Mouse (Mus musculus) ES-CJ7 (cell line): ENCODE results near the gene Paqr5.

Experiments
- DNase-seq: peaks from one replicate; pipeline ENCODE4 v3.0.0; 2011; ENCODE audit warnings: low read depth, low spot score

The Paqr5 gene

GRCm38 (mm10) chr9:62026600-62026999, at the start of gene Paqr5:
TSS of gene Paqr5 (minus strand) at chr9:62026856.
- DNase-seq = peak; percentile 26

GRCm38 (mm10) chr9:62062234-62062633, 35.6 kb upstream of the Paqr5 start:
- DNase-seq = no peak

GRCm38 (mm10) chr9:62060431-62060830, 33.8 kb upstream of the Paqr5 start:
- no peak for DNase-seq

GRCm38 (mm10) chr9:62059941-62060340, 33.3 kb upstream of the Paqr5 start:
- no peak for DNase-seq

- DNase-seq = no peak
Measured at GRCm38 (mm10) chr9:62057881-62058506, 31.3 kb upstream of the Paqr5 start.

- DNase-seq = no peak
Measured at GRCm38 (mm10) chr9:62056206-62056605, 29.6 kb upstream of the Paqr5 start.

GRCm38 (mm10) chr9:62050801-62051200, 24.1 kb upstream of the Paqr5 start:
- DNase-seq = peak; percentile 59

GRCm38 (mm10) chr9:62049166-62049565, 22.5 kb upstream of the Paqr5 start:
- no peak for DNase-seq

- no peak for DNase-seq
Measured at GRCm38 (mm10) chr9:62042167-62042566, 15.5 kb upstream of the Paqr5 start.

GRCm38 (mm10) chr9:62040008-62040608, 13.5 kb upstream of the Paqr5 start:
- DNase-seq = peak; percentile 85

- DNase-seq = no peak
Measured at GRCm38 (mm10) chr9:62035806-62036205, 9.2 kb upstream of the Paqr5 start.

GRCm38 (mm10) chr9:62032206-62032605, 5.5 kb upstream of the Paqr5 start:
- DNase-seq = peak; percentile 52

GRCm38 (mm10) chr9:62028072-62028471, 1.4 kb upstream of the Paqr5 start:
- no peak for DNase-seq

- no peak for DNase-seq
Measured at GRCm38 (mm10) chr9:62025056-62025455, 1.6 kb downstream of the Paqr5 start.

- DNase-seq = no peak
Measured at GRCm38 (mm10) chr9:62023879-62024278, 2.8 kb downstream of the Paqr5 start.

- DNase-seq = no peak
Measured at GRCm38 (mm10) chr9:62022961-62023680, 3.5 kb downstream of the Paqr5 start.

- DNase-seq = no peak
Measured at GRCm38 (mm10) chr9:62021583-62022120, 5.0 kb downstream of the Paqr5 start.

- no peak for DNase-seq
Measured at GRCm38 (mm10) chr9:62020259-62020658, 6.4 kb downstream of the Paqr5 start.

GRCm38 (mm10) chr9:62018229-62019093, 8.2 kb downstream of the Paqr5 start:
- no peak for DNase-seq

GRCm38 (mm10) chr9:62017329-62017728, 9.3 kb downstream of the Paqr5 start:
- no peak for DNase-seq

GRCm38 (mm10) chr9:62015504-62015903, 11.2 kb downstream of the Paqr5 start:
- DNase-seq = peak; percentile 14
